In the genomic region with DNA sequence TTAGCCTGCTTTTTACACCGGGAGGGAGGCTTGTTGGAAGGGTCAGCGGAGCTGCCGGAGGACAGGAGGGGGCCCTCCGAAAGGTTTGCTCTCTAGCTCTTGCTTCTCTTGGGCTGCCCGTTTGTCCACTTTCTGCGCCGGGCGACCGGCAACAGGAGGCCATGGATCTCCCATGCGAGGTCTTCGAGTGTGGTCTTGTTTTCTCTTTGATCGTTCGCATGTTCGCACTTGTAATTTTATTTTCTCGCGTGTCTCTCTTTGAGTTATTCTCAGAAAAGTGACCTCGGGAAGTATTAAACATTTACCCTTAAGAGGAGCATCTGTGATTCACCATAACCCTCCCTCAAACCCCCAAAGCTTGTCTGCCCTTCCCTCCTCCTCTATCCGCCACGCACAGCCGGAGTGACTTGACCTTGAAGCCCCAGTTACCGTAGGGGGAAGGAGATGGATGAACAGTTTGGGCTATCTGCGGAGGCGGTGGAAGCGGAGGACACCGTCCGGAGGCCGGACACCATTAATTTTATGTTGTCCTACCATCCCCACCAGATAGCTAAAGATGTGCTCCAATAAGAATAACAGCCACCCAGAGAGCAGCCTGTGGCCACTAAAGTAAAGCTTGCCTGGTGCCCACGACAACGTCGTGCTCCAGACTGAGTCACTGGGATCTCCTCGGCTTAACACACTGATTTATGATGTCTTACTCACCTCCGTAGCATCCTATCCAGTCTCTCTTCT, we compare ENCODE assay signal across 8 mouse cellular contexts. TPM values are rescaled to one million over a fixed set of nuclear protein-coding genes. Genes with fewer than 3 reads are reported as not detected.
DNase-seq lines count a peak whose midpoint lies in the region; ATAC-seq and TF ChIP-seq lines count a peak whose summit lies in the region.

No protein-coding gene starts in this region.

- no peaks in the 10 kb centered on the region for H3K27me3 ChIP-seq in lung, embryonic 14.5 days (ENCODE audit: insufficient read depth, low read length)
- no peaks in the 10 kb centered on the region for H3K27me3 ChIP-seq in intestine, embryonic 16.5 days (replicated peaks; ENCODE audit: control insufficient read depth, insufficient read depth, low read length)
- no peaks in the 10 kb centered on the region for H3K27me3 ChIP-seq in limb, embryonic 15.5 days

- WGBS in lung, embryonic 14.5 days = under 1% methylated on average over 32 of the region's 32 CpGs
- under 1% methylated on average over 32 of the region's 32 CpGs for WGBS in intestine, embryonic 16.5 days
- under 1% methylated on average over 32 of the region's 32 CpGs for WGBS in limb, embryonic 15.5 days
- WGBS in olfactory bulb, adult 2 months = 1% methylated on average over 32 of the region's 32 CpGs

- H3K27ac ChIP-seq in lung, embryonic 14.5 days (ENCODE audit: low read depth) = peak overlapping the region; percentile 98
- peak overlapping the region; percentile 98 for H3K27ac ChIP-seq in intestine, embryonic 16.5 days (ENCODE audit: low read length)
- peak overlapping the region; percentile 96 for H3K27ac ChIP-seq in limb, embryonic 15.5 days
- peak overlapping the region; percentile 89 for H3K27ac ChIP-seq in olfactory bulb, adult 2 months (ENCODE audit: insufficient read depth, low read depth, low read length)

- H3K9ac ChIP-seq in lung, embryonic 14.5 days = peak overlapping the region; percentile 67
- peak overlapping the region; percentile 97 for H3K9ac ChIP-seq in intestine, embryonic 16.5 days (ENCODE audit: low read depth, low read length)
- peak overlapping the region; percentile 55 for H3K9ac ChIP-seq in limb, embryonic 15.5 days

- H3K4me3 ChIP-seq in lung, embryonic 14.5 days (ENCODE audit: low read depth, low read length) = peak overlapping the region; percentile 86
- H3K4me3 ChIP-seq in intestine, embryonic 16.5 days (ENCODE audit: low read length) = peak overlapping the region; percentile 91
- H3K4me3 ChIP-seq in limb, embryonic 15.5 days = peak overlapping the region; percentile 74
- peak overlapping the region; percentile 79 for H3K4me3 ChIP-seq in olfactory bulb, adult 2 months (ENCODE audit: insufficient read depth, low read depth, low read length)

- no peak for TF ChIP-seq CTCF in lung, embryonic 14.5 days (IDR thresholded peaks at IDR 0.05; ENCODE audit: low read depth)
- TF ChIP-seq CTCF in olfactory bulb, adult 2 months (IDR thresholded peaks at IDR 0.05; ENCODE audit: insufficient read depth, low read depth, low read length) = no peak

- H3K4me1 ChIP-seq in lung, embryonic 14.5 days (ENCODE audit: insufficient read depth) = peaks cover 12% of the 10 kb centered on the region; the same call in 1 of the 2 replicates
- H3K4me1 ChIP-seq in intestine, embryonic 16.5 days (ENCODE audit: control insufficient read depth, insufficient read depth, low read length) = peaks cover 11% of the 10 kb centered on the region
- H3K4me1 ChIP-seq in limb, embryonic 15.5 days = peaks cover 12% of the 10 kb centered on the region
- H3K4me1 ChIP-seq in olfactory bulb, adult 2 months (ENCODE audit: control insufficient read depth, insufficient read depth, low read length) = peaks cover 3% of the 10 kb centered on the region; the same call in 1 of the 2 replicates

- no peak; the same call in 1 of the 2 replicates for ATAC-seq in lung, embryonic 14.5 days (ENCODE audit: insufficient read depth)
- ATAC-seq in intestine, embryonic 16.5 days = no peak
- ATAC-seq in limb, embryonic 15.5 days (ENCODE audit: insufficient number of reproducible peaks, low FRiP score, low TSS enrichment, low read depth) = no peak

- H3K9me3 ChIP-seq in lung, embryonic 14.5 days (ENCODE audit: low read depth, low read length) = no peaks in the 10 kb centered on the region
- no peaks in the 10 kb centered on the region for H3K9me3 ChIP-seq in intestine, embryonic 16.5 days (ENCODE audit: control insufficient read depth, low read length)
- H3K9me3 ChIP-seq in limb, embryonic 15.5 days = no peaks in the 10 kb centered on the region

- TF ChIP-seq POLR2A in olfactory bulb, adult 2 months (IDR thresholded peaks at IDR 0.05; ENCODE audit: insufficient read depth, low read depth, low read length) = no peak

- peak overlapping the region; percentile 77 for H3K4me2 ChIP-seq in lung, embryonic 14.5 days
- H3K4me2 ChIP-seq in intestine, embryonic 16.5 days (ENCODE audit: low read depth, low read length) = peak overlapping the region; percentile 92
- H3K4me2 ChIP-seq in limb, embryonic 15.5 days = peak overlapping the region; percentile 87

- H3K36me3 ChIP-seq in lung, embryonic 14.5 days (ENCODE audit: insufficient read depth) = no peaks in the 10 kb centered on the region
- H3K36me3 ChIP-seq in intestine, embryonic 16.5 days (ENCODE audit: control insufficient read depth, insufficient read depth, low read length) = no peaks in the 10 kb centered on the region
- H3K36me3 ChIP-seq in limb, embryonic 15.5 days = no peaks in the 10 kb centered on the region

- DNase-seq in lung, embryonic 14.5 days = peak; percentile 61
- DNase-seq in lung, postnatal 4 days = no peak
- peak; percentile 55 for DNase-seq in cerebellum, adult 9-11 months
- peak; percentile 25 to 30 for DNase-seq in frontal cortex, postnatal 25 days (ENCODE audit: low spot score in 2 of 2)
- DNase-seq in gastrocnemius, adult 18-20 months (ENCODE audit: low spot score) = no peak

RNA-seq across cellular contexts. Expression of gene Nectin3, which starts 0.5 kb away (rescaled TPM):
- 43.8 and 44.5 TPM in 2 replicates for polyA plus RNA-seq in lung, embryonic 14.5 days (2014; fragmentation: Nextera tagmentation; extraction: Ambion mirVana)
- 12.8 and 14.2 TPM in 2 replicates for polyA plus RNA-seq in intestine, embryonic 16.5 days (2015; fragmentation: Nextera tagmentation; extraction: Ambion mirVana)
- polyA plus RNA-seq in limb, embryonic 15.5 days (2015; fragmentation: Nextera tagmentation; extraction: Ambion mirVana) = 25.4 and 25.7 TPM in 2 replicates
- not detected in 2 replicates for polyA plus RNA-seq in olfactory bulb, adult 2 months (2012; ENCODE audit: insufficient read depth, insufficient read length, low replicate concordance, missing spikeins)
- 1 to 10 TPM; 1.9 to 2.7 TPM for total RNA-seq in gastrocnemius, adult 18-20 months (2021)

Comparison
In these comparisons a context has a peak if more than half of its experiments do, and no peak if none do; other contexts are left out.
1. DNase-seq: peak in lung, embryonic 14.5 days (single experiment), cerebellum, adult 9-11 months (single experiment) and frontal cortex, postnatal 25 days (2 of 2); none in lung, postnatal 4 days (0 of 2) and gastrocnemius, adult 18-20 months (single experiment).
2. Peak in every context shown above with its lines, with median percentiles within 50 percentile points of each other: H3K27ac ChIP-seq, H3K4me2 ChIP-seq, H3K4me3 ChIP-seq and H3K9ac ChIP-seq.